Mouse (Mus musculus) forebrain, embryonic 10.5 days (tissue): Measurements from ENCODE around the gene Fut4. TPM values are rescaled to one million over a fixed set of nuclear protein-coding genes. Genes with fewer than 3 reads are reported as not detected.
"Not testable (repeated sequence)": the region's sequence is repeated elsewhere in the genome, so short reads cannot be mapped to it uniquely, and the experiment has no call there.

Source experiments
- DNase-seq: peaks from one replicate; pipeline ENCODE4 v3.0.0-alpha.2; 2017; ENCODE audit warnings: low spot score; ENCODE audit errors: extremely low spot score
- H3K27ac ChIP-seq: fragments of 300-500 bp; sonication (generic); 2 replicates; pipeline ENCODE4 v1.5.1; 2016; ENCODE audit warnings: mild to moderate bottlenecking
- H3K27me3 ChIP-seq: fragments of 300-500 bp; sonication (generic); 2 replicates; pipeline ENCODE4 v1.6.1; 2016; ENCODE audit warnings: mild to moderate bottlenecking; ENCODE audit not compliant: poor library complexity, severe bottlenecking
- H3K36me3 ChIP-seq: fragments of 300-500 bp; sonication (generic); replicated peaks from 2 replicates; pipeline ENCODE4 v1.6.1; 2016; ENCODE audit warnings: mild to moderate bottlenecking, moderate library complexity
- H3K4me1 ChIP-seq: fragments of 300-500 bp; sonication (generic); 2 replicates; pipeline ENCODE4 v1.6.1; 2016
- H3K4me3 ChIP-seq: fragments of 300-500 bp; sonication (generic); 2 replicates; pipeline ENCODE4 v1.5.1; 2016; ENCODE audit warnings: mild to moderate bottlenecking, moderate library complexity
- H3K9me3 ChIP-seq: fragments of 300-500 bp; sonication (generic); 2 replicates; pipeline ENCODE4 v1.6.1; 2016; ENCODE audit warnings: mild to moderate bottlenecking, moderate library complexity
- WGBS: fragments of 180-500 bp; shearing (Covaris S2); methylation state at CpG from one replicate; pipeline ENCODE4 v1.1.7; 2016; 5-methylcytosine and 5-hydroxymethylcytosine counted together
- polyA plus RNA-seq: library from polyadenylated mRNA; unstranded; fragments of >200 nt; fragmentation: Nextera tagmentation; extraction: Ambion mirVana; gene quantifications from 2 replicates; pipeline ENCODE4 v1.2.1, GENCODE M21; 2016

Fut4 gene
- polyA plus RNA-seq, 1 experiment from 2014 or later, result 2.4 TPM

- DNase-seq, result no peak
- no peak overlapping the region for H3K4me3 ChIP-seq
- 0 out of 2 replicates have a peak overlapping the region, but pooled peaks have one; percentile 9 for H3K27ac ChIP-seq
- peaks cover 4% of the 10 kb centered on the region; the same call in 1 of the 2 replicates for H3K4me1 ChIP-seq
- H3K36me3 ChIP-seq, result no peaks in the 10 kb centered on the region
- no peaks in the 10 kb centered on the region for H3K9me3 ChIP-seq
- H3K27me3 ChIP-seq, result 0 out of 2 replicates have a peak, but pooled peaks cover 8% of the 10 kb centered on the region
These were observed 33.9 kb downstream of the Fut4 start for GRCm38 (mm10) chr9:14718332-14718691.

GRCm38 (mm10) chr9:14717689-14718331, 34.4 kb downstream of the Fut4 start:
- DNase-seq, result no peak
- Histone ChIP-seq H3K9me3 (no peaks in the 10 kb centered on the region), H3K4me3 (no peak overlapping the region), H3K27ac (0 out of 2 replicates have a peak overlapping the region, but pooled peaks have one; percentile 9), H3K36me3 (no peaks in the 10 kb centered on the region), H3K27me3 (0 out of 2 replicates have a peak, but pooled peaks cover 8% of the 10 kb centered on the region), H3K4me1 (peaks cover 4% of the 10 kb centered on the region; the same call in 1 of the 2 replicates)
- WGBS, result 75% methylated on average over 14 of the region's 14 CpGs

- Histone ChIP-seq H3K27ac (no peak overlapping the region), H3K27me3 (no peaks in the 10 kb centered on the region), H3K36me3 (no peaks in the 10 kb centered on the region), H3K4me3 (no peak overlapping the region), H3K9me3 (no peaks in the 10 kb centered on the region), H3K4me1 (peaks cover 4% of the 10 kb centered on the region; the same call in 1 of the 2 replicates)
- DNase-seq, result no peak
- WGBS, result 92% methylated on average over 15 of the region's 15 CpGs
These were observed 36.9 kb downstream of the Fut4 start for GRCm38 (mm10) chr9:14715258-14715657.

GRCm38 (mm10) chr9:14710910-14711309, 41.3 kb downstream of the Fut4 start:
- no peak overlapping the region for H3K4me3 ChIP-seq
- H3K9me3 ChIP-seq, result no peaks in the 10 kb centered on the region
- no peaks in the 10 kb centered on the region; the same call in 1 of the 2 replicates for H3K4me1 ChIP-seq
- H3K27ac ChIP-seq, result no peak overlapping the region
- DNase-seq, result no peak
- no peaks in the 10 kb centered on the region for H3K27me3 ChIP-seq
- WGBS, result 87% methylated on average over 3 of the region's 3 CpGs
- H3K36me3 ChIP-seq, result no peaks in the 10 kb centered on the region

- no peak overlapping the region for H3K4me3 ChIP-seq
- no peaks in the 10 kb centered on the region for H3K4me1 ChIP-seq
- H3K9me3 ChIP-seq, result no peaks in the 10 kb centered on the region
- H3K27ac ChIP-seq, result no peak overlapping the region
- WGBS, result 85% methylated on average over 13 of the region's 13 CpGs
- no peaks in the 10 kb centered on the region for H3K27me3 ChIP-seq
- DNase-seq, result no peak
- H3K36me3 ChIP-seq, result no peaks in the 10 kb centered on the region
These were observed 46.7 kb downstream of the Fut4 start for GRCm38 (mm10) chr9:14705321-14706162.

GRCm38 (mm10) chr9:14700795-14701194, 51.4 kb downstream of the Fut4 start:
- H3K9me3 ChIP-seq, DNase-seq, H3K36me3 ChIP-seq, H3K27ac ChIP-seq, H3K27me3 ChIP-seq, H3K4me1 ChIP-seq, H3K4me3 ChIP-seq: not testable (repeated sequence)
- WGBS, result 91% methylated on average over 1 of the region's 1 CpGs

GRCm38 (mm10) chr9:14699288-14699640, 52.9 kb downstream of the Fut4 start:
- H3K9me3 ChIP-seq, result no peaks in the 10 kb centered on the region
- H3K4me1 ChIP-seq, result no peaks in the 10 kb centered on the region
- no peak overlapping the region for H3K4me3 ChIP-seq
- H3K36me3 ChIP-seq, result no peaks in the 10 kb centered on the region
- WGBS, result 50% methylated on average over 7 of the region's 7 CpGs
- DNase-seq, result no peak
- no peaks in the 10 kb centered on the region for H3K27me3 ChIP-seq
- H3K27ac ChIP-seq, result no peak overlapping the region

- DNase-seq, result peak; percentile 85
- no peak overlapping the region for H3K4me3 ChIP-seq
- H3K36me3 ChIP-seq, result no peaks in the 10 kb centered on the region
- no peaks in the 10 kb centered on the region for H3K9me3 ChIP-seq
- 49% methylated on average over 12 of the region's 12 CpGs for WGBS
- H3K27ac ChIP-seq, result no peak overlapping the region
- H3K4me1 ChIP-seq, result no peaks in the 10 kb centered on the region
- H3K27me3 ChIP-seq, result no peaks in the 10 kb centered on the region
These were observed 53.5 kb downstream of the Fut4 start for GRCm38 (mm10) chr9:14698582-14699287.

Other genes starting within 250 kb of the Fut4 start
- gene Amotl1, start 107.3 kb downstream of the Fut4 start, polyA plus RNA-seq, result 15.7 and 17.3 TPM in 2 replicates
- gene Piwil4, start 11.7 kb downstream of the Fut4 start, polyA plus RNA-seq, result 0.12 and 0.14 TPM in 2 replicates
- not detected in 2 replicates for gene 1700012B09Rik, start 18.6 kb upstream of the Fut4 start, polyA plus RNA-seq
- gene Mre11a, start 32.3 kb upstream of the Fut4 start, polyA plus RNA-seq, result 45.1 and 46.0 TPM in 2 replicates
- gene Ankrd49, start 32.5 kb upstream of the Fut4 start, polyA plus RNA-seq, result 59.2 and 59.6 TPM in 2 replicates
- gene Gpr83, start 107.8 kb upstream of the Fut4 start, polyA plus RNA-seq, result 0.14 and 0.30 TPM in 2 replicates
- 0.22 TPM in 1 of 2 replicates, not detected in the other for gene Izumo1r, start 151.6 kb upstream of the Fut4 start, polyA plus RNA-seq